Mouse (Mus musculus) c-Kit-positive CD71-negative TER-119-negative erythroid progenitor cells, embryonic 14.5 days (primary cell): ENCODE results near the gene Gpnmb.

Source experiments
- DNase-seq: peaks from one replicate; pipeline ENCODE4 v3.0.0-alpha.2; 2013; ENCODE audit warnings: low read depth

The Gpnmb gene

DNA sequence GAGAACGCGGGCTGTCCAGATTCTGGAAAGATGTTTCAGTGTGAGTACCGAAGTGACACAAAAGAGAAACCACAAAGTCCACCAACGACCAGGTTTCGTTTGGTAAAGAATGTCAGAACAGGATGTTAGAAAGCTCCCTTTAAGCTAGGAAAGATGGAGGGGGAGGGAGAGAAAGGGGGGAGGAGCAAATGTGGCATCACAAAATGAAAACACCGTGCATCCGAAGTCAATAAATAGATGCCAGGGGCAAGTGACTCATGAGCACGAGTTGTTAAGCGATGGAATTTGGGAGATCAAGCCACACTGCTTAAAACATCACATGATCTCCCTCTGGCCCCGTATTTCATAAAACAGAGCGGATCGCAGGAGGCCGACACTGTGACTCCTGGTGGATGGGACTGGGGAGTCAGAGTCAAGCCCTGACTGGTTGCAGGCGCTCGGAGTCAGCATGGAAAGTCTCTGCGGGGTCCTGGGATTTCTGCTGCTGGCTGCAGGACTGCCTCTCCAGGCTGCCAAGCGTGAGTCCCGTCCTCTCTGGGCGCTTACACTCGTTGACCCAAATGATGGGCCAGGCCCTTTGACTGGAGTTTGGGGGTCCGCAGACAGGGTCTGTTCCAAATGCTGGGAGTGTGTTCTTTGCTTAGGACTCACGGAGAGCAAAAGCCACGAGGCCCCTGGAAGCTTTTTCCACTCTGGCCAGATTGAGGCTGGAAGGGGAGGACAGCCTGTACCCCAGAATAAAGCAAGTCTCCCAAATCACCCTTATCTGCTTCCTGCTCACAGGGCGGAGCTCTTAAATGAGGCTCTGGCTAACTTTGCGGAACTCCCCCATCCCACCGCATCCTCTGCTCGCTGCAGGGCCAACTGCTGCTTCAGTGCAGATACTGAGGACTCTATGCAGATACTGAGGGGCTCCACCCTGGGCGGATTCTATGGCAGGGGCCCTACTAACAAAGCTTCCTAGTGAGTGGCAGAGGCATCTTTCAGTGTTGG, at the start of gene Gpnmb:
Gene Gpnmb (plus strand): TSS at position 272 of the 993 bp plus-strand sequence.
- no peak for DNase-seq

DNA sequence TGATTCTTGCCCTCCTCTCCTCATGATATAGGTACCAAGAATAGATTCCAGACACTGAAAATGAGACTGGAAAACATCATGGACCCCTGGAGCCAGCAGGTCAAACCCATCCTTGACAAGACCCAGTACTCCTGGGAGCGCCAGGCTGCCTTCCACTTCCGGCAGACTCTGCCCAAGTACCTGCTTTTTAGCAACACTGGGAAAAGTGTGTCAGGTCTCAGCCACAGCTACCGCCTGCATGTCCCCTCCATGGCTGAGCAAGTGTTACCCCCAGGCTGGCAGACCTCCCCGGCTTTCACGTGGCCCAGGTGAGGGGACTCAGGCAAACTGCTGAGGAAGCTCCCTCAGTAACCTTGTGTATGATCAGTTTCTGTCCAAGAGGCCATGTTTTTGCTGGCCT, 46.4 kb upstream of the Gpnmb start:
- no peak for DNase-seq

DNA sequence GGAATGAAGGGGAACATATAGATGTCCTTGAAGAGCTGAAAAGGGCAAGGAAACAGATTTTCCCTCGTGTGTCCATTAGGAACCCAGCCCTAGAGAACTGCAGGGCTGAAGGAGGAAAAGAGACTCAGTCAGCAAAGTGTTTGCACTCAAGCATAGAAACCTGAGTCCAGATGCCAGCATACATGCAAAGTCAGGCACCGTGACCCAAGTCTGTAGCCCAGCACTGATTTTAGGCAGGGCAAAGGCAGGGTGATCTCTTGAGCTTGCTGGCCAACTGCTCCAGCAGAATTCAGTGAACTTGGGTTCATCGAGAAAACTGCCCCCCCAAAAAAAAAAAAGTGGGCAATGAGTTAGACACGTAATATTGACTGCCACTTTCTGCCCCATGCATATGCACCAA, 44.4 kb upstream of the Gpnmb start:
- DNase-seq: no peak

DNA sequence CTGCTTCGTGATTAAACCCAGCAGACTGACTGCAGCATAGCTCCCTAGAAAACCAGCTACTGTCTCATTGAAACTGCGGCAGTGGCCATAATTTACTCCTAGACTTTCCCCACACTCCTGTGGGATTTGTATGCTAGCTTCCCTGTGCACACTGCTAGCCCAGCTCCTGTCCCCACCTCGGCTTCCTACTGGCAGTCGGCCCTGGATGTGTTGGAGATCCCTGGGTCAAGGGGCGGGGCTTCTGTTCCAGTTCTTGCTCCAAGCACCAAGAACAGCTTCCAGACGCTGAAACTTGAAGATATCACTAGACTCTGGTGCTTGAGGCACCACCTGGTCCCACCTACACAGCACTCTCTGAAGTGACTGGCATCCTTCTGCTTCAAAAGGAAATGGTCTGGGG, 38.2 kb upstream of the Gpnmb start:
- DNase-seq: no peak

DNA sequence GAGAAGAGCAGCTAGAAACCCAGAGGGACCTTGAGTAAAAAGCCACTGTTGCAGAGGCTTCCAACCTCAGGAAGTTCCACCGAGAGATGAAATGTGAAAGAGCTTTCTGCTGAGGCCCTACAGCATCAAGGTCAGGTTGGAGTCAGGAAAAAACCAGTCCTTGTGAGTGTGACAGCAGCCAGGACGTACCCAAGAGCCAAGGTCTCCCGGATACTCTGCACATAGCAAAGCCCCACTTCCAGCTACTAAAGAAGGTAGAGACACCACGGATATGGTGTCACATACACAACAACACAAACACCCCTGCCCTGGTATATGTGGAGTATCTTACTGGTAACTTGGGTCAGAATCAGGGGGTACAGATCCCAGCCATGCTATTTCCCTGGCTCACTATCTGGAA, 37.5 kb upstream of the Gpnmb start:
- DNase-seq: no peak

DNA sequence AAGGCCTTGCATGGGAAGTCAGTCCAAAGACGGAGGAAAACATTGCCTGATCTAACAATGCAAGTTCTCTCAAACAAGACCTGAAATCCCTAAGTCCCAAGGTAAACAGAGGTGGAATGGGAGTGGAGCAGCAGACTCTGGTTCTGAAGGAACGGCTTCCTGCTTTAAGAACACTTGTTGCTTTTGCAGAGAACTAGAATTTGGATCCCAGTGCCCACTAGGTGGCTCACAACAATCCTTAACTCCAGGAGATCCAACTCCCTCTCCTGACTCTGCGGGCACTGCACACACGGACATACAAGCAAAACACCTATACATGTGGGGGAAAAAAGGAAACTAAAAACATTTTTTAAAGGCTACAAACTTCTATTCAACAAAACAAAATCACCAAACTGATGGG, 33.0 kb upstream of the Gpnmb start:
- DNase-seq: no peak

DNA sequence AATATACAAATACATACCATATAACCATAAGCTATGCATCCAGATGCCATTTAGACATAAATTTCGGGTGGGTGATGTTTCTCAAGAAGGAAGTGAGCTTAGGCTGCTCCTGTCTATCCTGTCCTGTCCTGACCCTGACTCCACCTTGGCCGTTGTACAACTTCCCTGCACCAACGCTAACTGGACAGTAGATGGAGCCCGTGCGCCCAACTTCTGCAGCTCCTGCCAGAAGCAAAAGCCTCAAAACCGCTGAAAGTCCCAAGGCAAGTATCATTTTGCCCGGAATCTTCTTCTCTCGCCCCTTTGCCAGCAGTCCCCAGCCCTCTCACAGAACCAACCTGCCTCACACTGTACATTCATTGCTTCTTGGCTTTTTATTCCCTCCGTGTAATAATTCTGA, 28.4 kb upstream of the Gpnmb start:
- DNase-seq: peak; percentile 60

DNA sequence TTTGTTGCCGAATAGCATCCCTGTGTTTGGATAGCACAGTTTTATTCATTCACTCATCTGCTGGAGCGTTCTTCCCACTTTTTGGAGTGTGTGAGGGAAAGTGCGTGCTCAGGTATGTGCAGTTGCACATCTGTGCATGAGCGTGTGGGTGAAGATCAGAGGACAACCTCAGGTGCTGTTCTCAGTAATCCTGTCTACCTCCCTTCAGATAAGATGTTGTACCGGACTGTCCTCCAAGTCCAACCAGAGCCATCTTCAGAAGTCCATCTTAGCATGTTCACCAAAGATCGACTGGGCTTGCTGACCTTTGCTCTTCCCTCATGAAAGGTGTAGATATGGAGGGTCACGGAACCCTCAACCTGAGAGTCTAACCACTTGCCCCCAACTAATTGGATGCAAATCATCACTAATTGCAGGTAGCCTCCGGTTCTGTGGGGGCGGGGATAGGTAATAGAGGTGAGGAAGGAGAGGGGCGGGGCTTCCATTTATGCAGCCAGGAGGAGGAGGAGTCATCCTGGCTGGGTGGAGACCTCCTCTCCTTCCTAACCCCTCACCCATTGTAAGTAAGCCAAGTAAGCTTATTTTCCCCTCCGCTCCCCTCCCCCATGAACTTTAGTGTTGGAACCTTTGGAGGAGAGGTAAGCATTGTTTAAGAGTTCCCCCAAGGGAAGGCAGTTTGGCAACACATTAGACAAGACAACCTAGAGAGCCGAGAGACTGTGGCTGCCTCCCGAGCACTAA, 27.8 kb upstream of the Gpnmb start:
- no peak for DNase-seq

DNA sequence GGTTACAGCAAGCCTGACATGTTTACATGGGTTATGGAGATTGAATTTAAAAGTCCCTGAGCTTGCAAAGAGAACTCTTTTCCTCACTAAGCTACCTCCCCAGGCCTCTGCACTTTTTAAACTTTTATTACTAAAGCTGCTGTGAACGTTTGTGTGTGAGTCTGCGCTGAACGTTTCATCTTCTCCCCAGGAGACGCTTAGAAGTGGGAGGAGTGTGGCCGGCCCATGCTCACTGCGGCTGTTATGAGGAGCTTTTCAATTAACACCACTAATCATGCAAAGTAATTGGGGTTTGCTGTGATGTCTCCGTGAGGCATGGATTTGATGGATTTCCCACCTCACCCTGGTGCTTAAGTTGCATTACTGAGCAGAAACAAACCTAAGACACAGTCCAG, 27.2 kb upstream of the Gpnmb start:
- no peak for DNase-seq

DNA sequence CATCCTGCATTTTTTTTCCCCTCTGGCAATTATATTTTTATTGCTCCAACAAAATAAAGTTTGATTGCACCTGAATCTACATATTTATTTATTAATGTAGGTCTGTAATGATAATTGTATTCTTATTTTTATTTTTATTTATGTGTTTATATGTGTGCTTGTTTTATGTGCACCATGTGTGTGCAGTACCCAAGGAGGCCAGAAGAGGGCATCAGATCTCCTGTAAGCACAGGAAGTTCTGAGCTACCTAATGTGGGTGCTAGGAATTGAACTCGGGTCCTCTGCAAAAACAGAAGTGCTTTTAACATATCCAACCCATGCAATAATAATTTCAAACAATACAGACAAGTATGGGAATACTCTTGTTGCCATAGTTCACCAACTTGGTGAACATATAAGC, 26.7 kb upstream of the Gpnmb start:
- no peak for DNase-seq

DNA sequence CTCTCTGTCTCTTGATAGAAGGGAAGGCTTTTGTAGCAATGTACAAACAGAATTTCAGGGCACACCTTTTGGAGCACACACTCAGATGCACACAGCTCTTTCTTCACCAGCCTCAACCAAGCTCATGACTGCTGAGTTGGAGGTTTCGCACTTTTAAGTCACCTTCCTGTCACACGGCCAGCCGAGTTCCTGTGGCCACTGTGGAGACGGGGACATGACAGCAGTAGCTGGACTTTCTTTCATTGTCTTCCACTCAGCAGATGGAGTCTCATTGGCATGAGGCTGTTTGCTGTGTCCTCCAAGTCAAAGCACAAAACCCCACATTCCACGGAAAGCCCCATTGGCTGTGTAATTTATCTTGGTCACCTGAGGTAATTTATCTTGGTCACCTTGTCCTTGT, 25.2 kb upstream of the Gpnmb start:
- no peak for DNase-seq

DNA sequence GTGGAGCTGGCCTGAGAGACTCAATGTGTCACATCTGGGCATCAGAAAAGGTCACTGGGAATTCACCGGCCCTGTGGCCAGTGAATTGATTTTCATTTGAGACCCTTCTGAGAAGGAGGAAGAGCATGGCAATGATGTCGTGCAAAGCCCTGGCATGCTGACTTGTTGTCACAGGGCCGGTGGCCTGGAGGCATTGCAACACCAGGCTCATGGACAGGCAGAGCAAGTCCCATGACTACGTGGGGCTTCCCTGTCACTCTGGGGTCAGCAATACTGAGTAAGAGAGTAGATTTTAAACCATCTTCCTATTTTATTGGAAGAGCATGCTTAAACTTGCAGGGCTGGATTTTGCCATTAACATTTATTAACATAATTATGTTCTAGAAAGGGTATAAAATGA, 23.3 kb upstream of the Gpnmb start:
- DNase-seq: no peak

DNA sequence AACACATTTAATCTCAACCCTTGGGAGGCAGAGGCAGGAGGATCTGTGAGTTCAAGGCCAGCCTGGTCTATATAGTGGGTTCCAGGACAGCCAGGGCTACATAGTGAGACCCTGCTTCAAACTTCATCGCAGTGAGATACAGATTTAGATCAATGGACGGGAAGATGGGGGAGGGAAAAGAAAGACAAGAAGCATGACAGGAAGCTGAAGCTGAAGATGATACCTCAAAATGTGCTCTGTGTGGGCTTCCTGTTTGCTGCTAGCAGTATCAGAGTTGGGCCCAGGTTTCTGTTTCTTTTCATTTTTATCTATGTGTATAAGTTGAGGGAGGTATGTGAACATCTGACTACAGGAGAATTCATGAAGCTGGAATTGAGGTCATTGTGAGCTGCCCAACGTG, 22.9 kb upstream of the Gpnmb start:
- no peak for DNase-seq

DNA sequence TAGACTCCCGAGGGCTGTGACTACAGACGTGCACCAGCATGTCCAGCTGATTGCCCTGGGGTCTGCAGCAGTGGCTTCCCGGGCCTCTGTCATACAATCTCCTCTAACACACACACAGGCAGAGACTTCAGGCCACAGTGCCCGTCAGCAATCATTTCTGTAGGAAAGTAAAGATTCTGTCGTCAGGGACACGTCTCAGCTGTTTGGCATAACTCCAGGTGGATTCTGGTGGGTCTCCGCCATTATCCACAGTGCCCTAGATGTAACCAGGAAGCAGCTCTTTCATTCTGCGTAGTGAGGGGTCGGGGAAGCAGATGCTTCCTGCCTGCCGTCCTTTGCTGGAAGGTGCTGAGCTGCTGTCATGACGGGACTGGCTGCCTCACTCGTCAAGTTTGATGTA, 19.2 kb upstream of the Gpnmb start:
- no peak for DNase-seq

DNA sequence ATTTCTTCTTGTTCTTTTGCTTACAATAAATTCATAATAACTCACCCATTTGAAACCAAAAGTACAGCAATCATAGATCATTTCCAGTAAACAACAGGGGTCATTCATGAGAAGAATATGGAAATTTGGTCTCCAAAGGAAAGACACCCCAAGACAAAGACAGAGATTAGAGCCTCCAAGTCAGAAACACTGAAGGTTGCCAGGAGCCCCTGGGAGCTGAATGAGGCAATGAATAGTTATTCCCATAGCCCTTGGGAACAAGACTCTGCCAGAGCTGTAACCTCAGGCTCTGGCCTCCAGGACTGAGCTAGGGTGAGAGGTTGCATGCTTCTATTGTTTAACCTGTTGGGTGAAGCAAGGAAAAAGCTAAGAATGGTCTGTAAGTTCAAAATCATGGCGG, 17.0 kb upstream of the Gpnmb start:
- no peak for DNase-seq

DNA sequence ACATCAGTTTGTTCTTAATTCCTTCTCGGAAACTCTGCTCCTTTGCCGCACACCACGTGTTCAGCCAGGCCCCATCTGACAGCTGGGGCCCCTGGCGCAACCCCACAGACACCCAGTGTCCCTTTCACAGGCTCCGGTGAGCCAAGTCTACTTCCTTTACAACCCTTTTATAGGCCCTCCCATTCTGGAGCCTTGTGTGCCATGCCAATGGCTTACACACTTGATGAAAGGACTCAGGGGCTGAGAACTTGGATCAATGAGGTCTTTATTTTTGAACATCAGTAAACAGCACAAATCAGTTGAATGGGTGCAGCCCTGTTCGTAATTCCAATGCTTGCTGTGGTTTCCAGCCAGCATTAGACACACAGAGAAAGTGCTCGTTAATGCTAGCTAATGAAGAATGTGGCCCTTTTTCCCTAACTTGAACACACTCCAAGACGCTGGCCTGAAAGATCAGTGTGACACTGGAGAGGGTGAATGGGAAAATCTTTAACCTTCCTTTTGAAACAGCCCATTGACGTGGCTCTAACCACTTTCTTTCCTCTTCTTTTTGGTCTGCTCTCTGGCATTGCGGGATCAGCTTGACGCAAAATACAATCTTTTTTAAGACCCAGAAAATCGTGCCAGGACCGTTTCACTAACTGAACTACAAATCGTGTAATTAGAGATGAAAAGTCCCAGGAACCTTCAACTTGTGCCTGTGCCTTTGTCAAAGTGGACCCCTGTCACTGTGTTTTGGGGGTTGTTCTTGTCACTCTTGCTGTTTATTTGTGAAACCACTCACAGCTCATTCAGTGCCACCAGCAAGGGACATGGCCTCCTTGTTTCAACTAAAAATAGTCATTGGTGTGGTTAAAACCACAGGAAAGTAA, 15.0 kb upstream of the Gpnmb start:
- DNase-seq: no peak

DNA sequence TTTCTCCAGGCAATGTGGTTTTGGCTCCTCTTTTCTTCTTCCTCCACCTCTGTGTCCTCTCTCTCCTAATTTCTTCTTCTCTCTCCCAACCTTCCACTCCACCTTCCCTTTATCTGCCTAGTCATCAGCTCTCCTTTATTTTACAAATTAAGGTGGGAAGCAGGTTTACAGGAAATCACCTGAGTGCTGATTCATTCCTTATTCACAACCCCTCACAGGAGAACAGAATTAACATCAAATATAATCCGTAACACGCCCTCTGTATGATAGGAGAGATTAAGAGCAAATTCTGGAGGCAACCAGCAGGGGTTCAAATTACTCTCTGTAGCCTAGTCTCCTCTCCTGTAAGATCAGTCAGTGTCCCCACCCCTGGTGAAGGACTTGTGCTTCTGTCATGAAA, 14.0 kb upstream of the Gpnmb start:
- DNase-seq: no peak

DNA sequence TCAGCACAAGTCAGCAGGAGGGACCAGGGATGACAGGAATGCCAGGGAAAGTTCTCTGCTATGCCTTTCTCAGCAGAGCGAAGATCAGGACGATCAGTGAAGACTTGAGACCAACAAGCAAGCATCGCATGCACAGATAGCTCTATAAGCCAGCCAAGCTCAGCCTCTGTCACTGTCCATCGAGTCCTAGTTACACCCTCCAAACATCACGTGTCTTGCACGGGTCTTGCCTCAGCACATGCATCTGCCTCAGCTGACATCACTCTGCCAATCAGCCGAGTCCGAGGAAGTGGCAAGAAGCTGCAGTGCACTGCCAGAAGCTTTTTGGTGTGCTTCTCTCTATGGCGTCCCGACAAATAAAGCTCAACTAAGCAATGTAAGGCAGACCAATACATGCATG, 13.0 kb upstream of the Gpnmb start:
- DNase-seq: no peak

DNA sequence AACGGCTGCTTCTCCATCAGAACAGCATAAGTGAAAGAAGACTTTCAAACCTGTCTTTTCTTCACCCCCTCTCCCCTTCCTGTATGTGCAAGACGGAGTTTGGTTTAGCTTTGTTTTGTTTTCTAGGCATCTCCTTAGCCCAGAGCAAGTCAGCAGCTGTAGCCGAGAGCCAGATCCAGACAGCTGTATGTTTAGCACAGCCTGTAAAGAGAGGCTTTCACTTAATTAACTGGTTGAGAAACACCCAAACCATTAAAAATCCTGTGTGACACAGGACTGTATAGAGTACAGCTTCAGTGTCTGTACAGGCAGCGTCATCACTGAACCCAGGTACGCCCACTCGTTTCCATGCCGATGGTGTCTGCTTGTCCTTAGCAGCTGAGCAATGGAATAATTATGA, 11.1 kb upstream of the Gpnmb start:
- DNase-seq: no peak

DNA sequence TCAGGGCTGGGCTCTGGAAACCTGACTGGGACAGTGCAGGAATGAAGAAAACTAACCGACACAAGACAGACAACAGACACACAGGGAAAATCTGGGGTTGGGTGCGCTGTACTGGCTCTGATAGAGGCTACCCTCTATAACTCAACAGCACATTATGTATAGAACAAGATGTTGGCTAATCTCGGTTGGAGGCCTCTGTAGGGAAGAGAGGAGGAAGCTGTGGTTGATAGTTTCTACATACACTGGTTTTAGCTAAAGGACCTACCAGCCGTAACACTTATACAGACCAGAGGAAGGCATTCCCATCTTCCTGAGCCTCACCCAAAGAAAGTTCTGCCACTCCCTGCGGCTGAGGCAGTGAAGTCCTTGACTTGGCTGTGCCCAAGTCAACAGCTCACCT, 9.8 kb upstream of the Gpnmb start:
- DNase-seq: no peak

DNA sequence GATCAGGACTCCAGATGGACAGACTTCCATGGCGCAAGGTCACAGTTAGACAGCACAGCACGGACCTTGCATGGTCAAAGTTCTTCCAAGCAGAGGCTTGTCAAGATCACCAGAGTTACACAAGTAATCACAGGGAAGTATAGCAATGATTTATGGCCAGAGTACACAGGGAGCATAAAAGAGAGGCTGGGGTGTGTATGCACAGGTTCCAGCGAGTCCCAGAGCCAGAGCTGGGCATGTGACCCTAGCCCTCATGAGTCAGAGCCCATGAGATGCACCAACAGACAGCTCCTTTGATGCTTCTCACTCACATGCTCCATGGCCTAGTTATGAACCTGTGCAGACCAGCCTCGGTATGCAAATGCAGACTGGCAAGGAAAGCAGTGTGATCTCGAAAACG, 8.3 kb upstream of the Gpnmb start:
- DNase-seq: no peak

DNA sequence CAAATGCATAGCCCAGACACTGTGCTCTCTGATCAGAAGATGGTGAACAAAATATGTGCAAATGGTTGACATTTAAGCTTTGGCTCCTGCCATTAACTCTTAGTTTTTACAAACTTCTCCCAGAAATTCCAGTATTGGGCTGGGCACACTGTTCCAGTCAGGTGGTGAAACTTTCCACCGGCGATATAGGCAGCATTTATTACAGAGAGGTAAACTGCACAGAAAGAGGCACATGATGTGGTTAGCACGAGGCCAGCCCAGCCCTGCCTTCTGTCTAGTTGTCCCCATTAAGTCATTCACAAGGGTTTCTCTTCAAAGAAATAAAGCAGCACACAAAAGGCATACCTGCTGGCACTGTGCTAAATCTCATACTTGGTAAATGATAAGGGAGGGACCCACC, 7.6 kb upstream of the Gpnmb start:
- DNase-seq: no peak
